Mouse (Mus musculus): ENCODE measurements at regions not wholly inside any gene's neighbourhood (a gene's known extent, or its start where the extent isn't known, plus 50 kb on each side); places are given as distances from the start of the nearest gene placed in this dataset.

- no peak overlapping the region for H3K27ac ChIP-seq (replicated peaks)
- no peak overlapping the region for H3K4me3 ChIP-seq
- no peaks in the 10 kb centered on the region for H3K9me3 ChIP-seq
- H3K4me1 ChIP-seq: no peaks in the 10 kb centered on the region
- H3K36me3 ChIP-seq (replicated peaks): no peaks in the 10 kb centered on the region
- WGBS: 63% methylated on average over 4 of the region's 4 CpGs
- no peaks in the 10 kb centered on the region for H3K27me3 ChIP-seq (replicated peaks; ENCODE audit: low read depth, poor library complexity, severe bottlenecking)
- no peak for DNase-seq (ENCODE audit: low spot score)
These were observed 50.6 kb upstream of the Prr23a1 start for GRCm38 (mm10) chr9:98791709-98792108.

- Histone ChIP-seq H3K27me3 (replicated peaks; ENCODE audit: low read depth, poor library complexity, severe bottlenecking) (no peaks in the 10 kb centered on the region), H3K9me3 (no peaks in the 10 kb centered on the region), H3K27ac (replicated peaks) (no peak overlapping the region), H3K4me3 (no peak overlapping the region), H3K4me1 (no peaks in the 10 kb centered on the region), H3K36me3 (replicated peaks) (no peaks in the 10 kb centered on the region)
- 78% methylated on average over 5 of the region's 5 CpGs for WGBS
- no peak for DNase-seq (ENCODE audit: low spot score)
These were observed 68.6 kb upstream of the Prr23a1 start for GRCm38 (mm10) chr9:98773651-98774185.

- Histone ChIP-seq H3K27me3 (replicated peaks; ENCODE audit: low read depth, poor library complexity, severe bottlenecking) (no peaks in the 10 kb centered on the region), H3K36me3 (replicated peaks) (no peaks in the 10 kb centered on the region), H3K4me1 (no peaks in the 10 kb centered on the region), H3K4me3 (no peak overlapping the region), H3K9me3 (no peaks in the 10 kb centered on the region), H3K27ac (replicated peaks) (no peak overlapping the region)
- WGBS: 90% methylated on average over 11 of the region's 11 CpGs
- no peak for DNase-seq (ENCODE audit: low spot score)
These were observed 69.1 kb upstream of the Prr23a1 start for GRCm38 (mm10) chr9:98773212-98773611.

- WGBS: 88% methylated on average over 4 of the region's 4 CpGs
- Histone ChIP-seq H3K9me3 (no peaks in the 10 kb centered on the region), H3K4me1 (peaks cover 12% of the 10 kb centered on the region; the same call in 1 of the 2 replicates), H3K4me3 (no peak overlapping the region), H3K27ac (replicated peaks) (no peak overlapping the region), H3K36me3 (replicated peaks) (no peaks in the 10 kb centered on the region), H3K27me3 (replicated peaks; ENCODE audit: low read depth, poor library complexity, severe bottlenecking) (no peaks in the 10 kb centered on the region)
- DNase-seq (ENCODE audit: low spot score): no peak
These were observed 87.5 kb upstream of the Prr23a1 start for GRCm38 (mm10) chr9:98754764-98755163.

GRCm38 (mm10) chr9:98753356-98753953, 88.8 kb upstream of the Prr23a1 start:
- Histone ChIP-seq H3K4me3 (no peak overlapping the region), H3K36me3 (replicated peaks) (no peaks in the 10 kb centered on the region), H3K4me1 (peaks cover 12% of the 10 kb centered on the region; the same call in 1 of the 2 replicates), H3K27me3 (replicated peaks; ENCODE audit: low read depth, poor library complexity, severe bottlenecking) (no peaks in the 10 kb centered on the region), H3K27ac (replicated peaks) (no peak overlapping the region), H3K9me3 (no peaks in the 10 kb centered on the region)
- DNase-seq (ENCODE audit: low spot score): no peak
- WGBS: 70% methylated on average over 6 of the region's 6 CpGs

- H3K36me3 ChIP-seq (replicated peaks): no peaks in the 10 kb centered on the region
- H3K27ac ChIP-seq (replicated peaks): no peak overlapping the region
- no peak for DNase-seq (ENCODE audit: low spot score)
- no peak overlapping the region for H3K4me3 ChIP-seq
- no peaks in the 10 kb centered on the region for H3K4me1 ChIP-seq
- no peaks in the 10 kb centered on the region for H3K9me3 ChIP-seq
- H3K27me3 ChIP-seq (replicated peaks; ENCODE audit: low read depth, poor library complexity, severe bottlenecking): no peaks in the 10 kb centered on the region
These were observed 98.5 kb upstream of the Prr23a1 start for GRCm38 (mm10) chr9:98743785-98744184.

GRCm38 (mm10) chr9:98727276-98727860, 114.9 kb upstream of the Prr23a1 start:
- 0 out of 2 replicates have a peak, but pooled peaks cover 5% of the 10 kb centered on the region for H3K9me3 ChIP-seq
- peak overlapping the region; percentile 60; the same call in 1 of the 2 replicates for H3K27ac ChIP-seq (replicated peaks)
- no peaks in the 10 kb centered on the region for H3K36me3 ChIP-seq (replicated peaks)
- no peak overlapping the region for H3K4me3 ChIP-seq
- H3K4me1 ChIP-seq: peaks cover 27% of the 10 kb centered on the region
- no peaks in the 10 kb centered on the region for H3K27me3 ChIP-seq (replicated peaks; ENCODE audit: low read depth, poor library complexity, severe bottlenecking)
- DNase-seq (ENCODE audit: low spot score): peak; percentile 74
- 33% methylated on average over 5 of the region's 5 CpGs for WGBS

GRCm38 (mm10) chr9:98726638-98727037, 115.7 kb upstream of the Prr23a1 start:
- 0 out of 2 replicates have a peak, but pooled peaks cover under 1% of the 10 kb centered on the region for H3K9me3 ChIP-seq
- 37% methylated on average over 5 of the region's 5 CpGs for WGBS
- no peaks in the 10 kb centered on the region for H3K36me3 ChIP-seq (replicated peaks)
- peaks cover 28% of the 10 kb centered on the region for H3K4me1 ChIP-seq
- no peaks in the 10 kb centered on the region for H3K27me3 ChIP-seq (replicated peaks; ENCODE audit: low read depth, poor library complexity, severe bottlenecking)
- H3K4me3 ChIP-seq: no peak overlapping the region
- peak; percentile 35 for DNase-seq (ENCODE audit: low spot score)
- peak overlapping the region; percentile 60 for H3K27ac ChIP-seq (replicated peaks)

GRCm38 (mm10) chr9:98722885-98723284, 119.4 kb upstream of the Prr23a1 start:
- Histone ChIP-seq H3K27ac (replicated peaks) (peak overlapping the region; percentile 21; the same call in 1 of the 2 replicates), H3K27me3 (replicated peaks; ENCODE audit: low read depth, poor library complexity, severe bottlenecking) (no peaks in the 10 kb centered on the region), H3K9me3 (0 out of 2 replicates have a peak, but pooled peaks cover 3% of the 10 kb centered on the region), H3K4me1 (peaks cover 28% of the 10 kb centered on the region), H3K4me3 (no peak overlapping the region), H3K36me3 (replicated peaks) (no peaks in the 10 kb centered on the region)
- peak; percentile 30 for DNase-seq (ENCODE audit: low spot score)
- 63% methylated on average over 3 of the region's 3 CpGs for WGBS

GRCm38 (mm10) chr9:98721381-98721780, 119.9 kb upstream of the Mrps22 start:
- DNase-seq (ENCODE audit: low spot score): no peak
- H3K36me3 ChIP-seq (replicated peaks): no peaks in the 10 kb centered on the region
- 0 out of 2 replicates have a peak, but pooled peaks cover 3% of the 10 kb centered on the region for H3K9me3 ChIP-seq
- no peaks in the 10 kb centered on the region for H3K27me3 ChIP-seq (replicated peaks; ENCODE audit: low read depth, poor library complexity, severe bottlenecking)
- no peak overlapping the region for H3K27ac ChIP-seq (replicated peaks)
- WGBS: 87% methylated on average over 5 of the region's 5 CpGs
- H3K4me1 ChIP-seq: peaks cover 19% of the 10 kb centered on the region
- H3K4me3 ChIP-seq: no peak overlapping the region

GRCm38 (mm10) chr9:98717701-98718270, 116.3 kb upstream of the Mrps22 start:
- Histone ChIP-seq H3K4me3 (no peak overlapping the region), H3K36me3 (replicated peaks) (no peaks in the 10 kb centered on the region), H3K27ac (replicated peaks) (no peak overlapping the region), H3K9me3 (0 out of 2 replicates have a peak, but pooled peaks cover 3% of the 10 kb centered on the region), H3K4me1 (peaks cover 22% of the 10 kb centered on the region), H3K27me3 (replicated peaks; ENCODE audit: low read depth, poor library complexity, severe bottlenecking) (no peaks in the 10 kb centered on the region)
- WGBS: 79% methylated on average over 11 of the region's 11 CpGs
- no peak for DNase-seq (ENCODE audit: low spot score)

- Histone ChIP-seq H3K9me3 (0 out of 2 replicates have a peak, but pooled peaks cover 1% of the 10 kb centered on the region), H3K36me3 (replicated peaks) (no peaks in the 10 kb centered on the region), H3K4me1 (peaks cover 48% of the 10 kb centered on the region), H3K4me3 (no peak overlapping the region), H3K27me3 (replicated peaks; ENCODE audit: low read depth, poor library complexity, severe bottlenecking) (no peaks in the 10 kb centered on the region), H3K27ac (replicated peaks) (0 out of 2 replicates have a peak overlapping the region, but pooled peaks have one; percentile 15)
- 83% methylated on average over 9 of the region's 9 CpGs for WGBS
- no peak for DNase-seq (ENCODE audit: low spot score)
These were observed 113.2 kb upstream of the Mrps22 start for GRCm38 (mm10) chr9:98714661-98715060.
